Mouse (Mus musculus) stomach, postnatal 0 days (tissue): ENCODE results near the gene Gse1. TPM values are rescaled to one million over a fixed set of nuclear protein-coding genes. Genes with fewer than 3 reads are reported as not detected.

ENCODE experiments used
- ATAC-seq: fragments of 200-750 bp; cut with Nextera tagmentation; 2 replicates; pipeline ENCODE4 v1.8.0; 2017; ENCODE audit not compliant: low FRiP score, low TSS enrichment
- DNase-seq: peaks from one replicate; pipeline ENCODE4 v3.0.0-alpha.2; 2016; ENCODE audit warnings: low spot score
- H3K27ac ChIP-seq: fragments of 300-500 bp; sonication (generic); replicated peaks from 2 replicates; pipeline ENCODE4 v1.5.1; 2014; ENCODE audit warnings: mild to moderate bottlenecking, control low read depth
- H3K27me3 ChIP-seq: fragments of 300-500 bp; sonication (generic); 2 replicates; pipeline ENCODE4 v1.6.1; 2014; ENCODE audit warnings: low read length; ENCODE audit not compliant: control insufficient read depth, insufficient read depth
- H3K36me3 ChIP-seq: fragments of 300-500 bp; sonication (generic); 2 replicates; pipeline ENCODE4 v1.6.1; 2014; ENCODE audit warnings: low read length, mixed read lengths; ENCODE audit not compliant: control insufficient read depth, insufficient read depth
- H3K4me1 ChIP-seq: fragments of 300-500 bp; sonication (generic); replicated peaks from 2 replicates; pipeline ENCODE4 v1.6.1; 2014; ENCODE audit warnings: antibody characterized with exemption; ENCODE audit not compliant: control insufficient read depth, insufficient read depth
- H3K4me2 ChIP-seq: fragments of 300-500 bp; sonication (generic); replicated peaks from 2 replicates; pipeline ENCODE4 v1.6.1; 2014; ENCODE audit warnings: low read depth, mild to moderate bottlenecking, control low read depth, moderate library complexity
- H3K4me3 ChIP-seq: fragments of 300-500 bp; sonication (generic); 2 replicates; pipeline ENCODE4 v1.5.1; 2014; ENCODE audit warnings: low read depth, low read length, control low read depth
- H3K9ac ChIP-seq: fragments of 300-500 bp; sonication (generic); 2 replicates; pipeline ENCODE4 v1.6.1; 2014; ENCODE audit warnings: mild to moderate bottlenecking, low read length, control low read depth, mixed read lengths
- H3K9me3 ChIP-seq: fragments of 300-500 bp; sonication (generic); 2 replicates; pipeline ENCODE4 v1.6.1; 2016; ENCODE audit warnings: low read length; ENCODE audit not compliant: control insufficient read depth
- CTCF ChIP-seq: IDR thresholded peaks from 2 replicates; pipeline ENCODE4 v1.5.1; 2016; ENCODE audit warnings: antibody characterized with exemption, low read depth, mild to moderate bottlenecking, moderate library complexity
- EP300 ChIP-seq: optimal IDR thresholded peaks from 2 replicates; pipeline ENCODE3; 2016; ENCODE audit warnings: antibody characterized with exemption
- WGBS: fragments of 180-500 bp; shearing (Covaris S2); extraction: QIAGEN DNeasy Blood & Tissue Kit; methylation state at CpG from one replicate; pipeline ENCODE4 v1.1.7; 2014; 5-methylcytosine and 5-hydroxymethylcytosine counted together
- polyA plus RNA-seq: library from polyadenylated mRNA; unstranded; fragments of >200 nt; fragmentation: Nextera tagmentation; extraction: Ambion mirVana; gene quantifications from 2 replicates; pipeline ENCODE4 v1.2.1, GENCODE M21; 2015

The Gse1 gene
- polyA plus RNA-seq, 1 experiment from 2014 or later = 6.4 TPM

- Histone ChIP-seq H3K4me2 (no peak overlapping the region), H3K9ac (no peak overlapping the region), H3K4me1 (0 out of 2 replicates have a peak, but pooled peaks cover 3% of the 10 kb centered on the region), H3K9me3 (no peaks in the 10 kb centered on the region), H3K4me3 (no peak overlapping the region), H3K27me3 (no peaks in the 10 kb centered on the region), H3K27ac (no peak overlapping the region), H3K36me3 (no peaks in the 10 kb centered on the region)
- 77% methylated on average over 9 of the region's 9 CpGs for WGBS
- TF ChIP-seq EP300 = no peak
- TF ChIP-seq CTCF = no peak
- no peak for ATAC-seq
- DNase-seq = no peak
These were observed 22.3 kb upstream of the Gse1 start for GRCm38 (mm10) chr8:120205916-120206315.

GRCm38 (mm10) chr8:120207364-120207763, 20.9 kb upstream of the Gse1 start:
- no peak for ATAC-seq
- Histone ChIP-seq H3K4me1 (0 out of 2 replicates have a peak, but pooled peaks cover 3% of the 10 kb centered on the region), H3K27me3 (no peaks in the 10 kb centered on the region), H3K27ac (no peak overlapping the region), H3K4me2 (no peak overlapping the region), H3K9me3 (no peaks in the 10 kb centered on the region), H3K4me3 (no peak overlapping the region), H3K9ac (no peak overlapping the region), H3K36me3 (no peaks in the 10 kb centered on the region)
- no peak for TF ChIP-seq EP300
- peak; percentile 52 for TF ChIP-seq CTCF
- DNase-seq = no peak
- 82% methylated on average over 8 of the region's 8 CpGs for WGBS

GRCm38 (mm10) chr8:120208113-120208512, 20.1 kb upstream of the Gse1 start:
- DNase-seq (no peak), ATAC-seq (no peak)
- 50% methylated on average over 11 of the region's 11 CpGs for WGBS
- Histone ChIP-seq H3K4me1 (0 out of 2 replicates have a peak, but pooled peaks cover 3% of the 10 kb centered on the region), H3K9ac (no peak overlapping the region), H3K27me3 (no peaks in the 10 kb centered on the region), H3K9me3 (no peaks in the 10 kb centered on the region), H3K4me2 (no peak overlapping the region), H3K27ac (no peak overlapping the region), H3K4me3 (no peak overlapping the region), H3K36me3 (no peaks in the 10 kb centered on the region)
- TF ChIP-seq CTCF (no peak), EP300 (no peak)

GRCm38 (mm10) chr8:120211345-120211744, 16.9 kb upstream of the Gse1 start:
- no peak overlapping the region for H3K4me2 ChIP-seq
- H3K4me3 ChIP-seq = no peak overlapping the region
- H3K36me3 ChIP-seq = no peaks in the 10 kb centered on the region
- WGBS = 16% methylated on average over 4 of the region's 4 CpGs
- H3K27me3 ChIP-seq = no peaks in the 10 kb centered on the region
- no peaks in the 10 kb centered on the region for H3K9me3 ChIP-seq
- TF ChIP-seq CTCF (peak; percentile 67), EP300 (no peak)
- H3K4me1 ChIP-seq = no peaks in the 10 kb centered on the region
- H3K27ac ChIP-seq = no peak overlapping the region
- no peak overlapping the region for H3K9ac ChIP-seq
- ATAC-seq (peak; percentile 38; the same call in 1 of the 2 replicates), DNase-seq (no peak)

- TF ChIP-seq EP300 = no peak
- TF ChIP-seq CTCF = no peak
- WGBS = 90% methylated on average over 7 of the region's 7 CpGs
- Histone ChIP-seq H3K9ac (no peak overlapping the region), H3K9me3 (no peaks in the 10 kb centered on the region), H3K4me1 (peaks cover 2% of the 10 kb centered on the region; the same call in 1 of the 2 replicates), H3K36me3 (no peaks in the 10 kb centered on the region), H3K4me2 (no peak overlapping the region), H3K27me3 (no peaks in the 10 kb centered on the region), H3K27ac (no peak overlapping the region), H3K4me3 (no peak overlapping the region)
- DNase-seq (no peak), ATAC-seq (no peak)
These were observed 15.7 kb upstream of the Gse1 start for GRCm38 (mm10) chr8:120212596-120212995.

- Histone ChIP-seq H3K9me3 (no peaks in the 10 kb centered on the region), H3K4me2 (no peak overlapping the region), H3K36me3 (no peaks in the 10 kb centered on the region), H3K27me3 (no peaks in the 10 kb centered on the region), H3K4me1 (peaks cover 2% of the 10 kb centered on the region; the same call in 1 of the 2 replicates), H3K9ac (no peak overlapping the region), H3K27ac (no peak overlapping the region), H3K4me3 (no peak overlapping the region)
- 92% methylated on average over 3 of the region's 3 CpGs for WGBS
- TF ChIP-seq CTCF (no peak), EP300 (no peak)
- DNase-seq (no peak), ATAC-seq (no peak)
These were observed 15.0 kb upstream of the Gse1 start for GRCm38 (mm10) chr8:120213229-120213628.
